Mouse (Mus musculus) mouse trophoblast stem cell (cell line): Measurements from ENCODE around the gene Igsf8.

ENCODE experiments used
- in situ Hi-C, 2 experiments: fragments of 300-500 bp; cut with MseI, MboI; formaldehyde crosslinking; loops; 2 replicates in 1 of 2; 3 replicates in 1 of 2; pipeline ENCODE4 v1.15.1; 2025

Igsf8 gene

GRCm38 (mm10) chr1:172346707-172347106 lies 85.3 kb downstream of the Igsf8 start:
- in situ Hi-C loops: no loop called here

GRCm38 (mm10) chr1:172347382-172347781 lies 85.9 kb downstream of the Igsf8 start:
- in situ Hi-C loops: no loop called here

GRCm38 (mm10) chr1:172349504-172349903 lies 88.1 kb downstream of the Igsf8 start:
- in situ Hi-C loops: no loop called here

GRCm38 (mm10) chr1:172349916-172350812 lies 88.7 kb downstream of the Igsf8 start:
- in situ Hi-C loops: no loop called here

GRCm38 (mm10) chr1:172352001-172352400 lies 90.6 kb downstream of the Igsf8 start:
- in situ Hi-C loops: no loop called here

GRCm38 (mm10) chr1:172352453-172352852 lies 91.0 kb downstream of the Igsf8 start:
- in situ Hi-C loops: no loop called here

GRCm38 (mm10) chr1:172355336-172355735 lies 93.9 kb downstream of the Igsf8 start:
- in situ Hi-C loops: no loop called here

- in situ Hi-C loops: no loop called here
These were observed 96.1 kb downstream of the Igsf8 start for GRCm38 (mm10) chr1:172357550-172357949.

GRCm38 (mm10) chr1:172358341-172358740 lies 96.9 kb downstream of the Igsf8 start:
- in situ Hi-C loops: no loop called here

GRCm38 (mm10) chr1:172364684-172365083 lies 103.2 kb downstream of the Igsf8 start:
- in situ Hi-C loops: no loop called here

- in situ Hi-C loops: no loop called here
These were observed 107.5 kb downstream of the Igsf8 start for GRCm38 (mm10) chr1:172368768-172369418.
